Mouse (Mus musculus): ENCODE measurements around the gene Mcidas. TPM values are rescaled to one million over a fixed set of nuclear protein-coding genes. Genes with fewer than 3 reads are reported as not detected.

Gene Mcidas
- total and polyA plus RNA-seq, 2 experiments from 2014 or later: 0.77 to 0.81 TPM

GRCm38 (mm10) chr13:113046211-113046883 is 52.7 kb downstream of the Mcidas start, which contains the start of gene Gpx8:
Gene Gpx8 (minus strand): TSS chr13:113046410.
- peak; percentile 84 for ATAC-seq (ENCODE audit: low FRiP score)
- TF ChIP-seq CTCF (IDR thresholded peaks at IDR 0.05): peak; percentile 78
- H3K9me3 ChIP-seq (ENCODE audit: low read length): no peaks in the 10 kb centered on the region
- H3K9ac ChIP-seq (replicated peaks; ENCODE audit: low read length, poor library complexity, severe bottlenecking): peak within 1 kb of the TSS; percentile 50
- H3K4me3 ChIP-seq (ENCODE audit: low read depth, low read length): peak within 1 kb of the TSS; percentile 45
- no peaks in the 10 kb centered on the region for H3K36me3 ChIP-seq (ENCODE audit: insufficient read depth, low read length)
- H3K27me3 ChIP-seq (ENCODE audit: insufficient read depth, low read length): no peaks in the 10 kb centered on the region
- H3K4me1 ChIP-seq (ENCODE audit: insufficient read depth, low read length): no peaks in the 10 kb centered on the region
- peak within 1 kb of the TSS; percentile 70 for H3K4me2 ChIP-seq (ENCODE audit: low read depth, low read length, poor library complexity, severe bottlenecking)
- H3K27ac ChIP-seq (ENCODE audit: low read depth, low read length): 0 out of 2 replicates have a peak within 1 kb of the TSS, but pooled peaks have one; percentile 6
- peak; percentile 83 for DNase-seq (ENCODE audit: low spot score)
- 4% methylated on average over 21 of the region's 21 CpGs for WGBS

- no peak for TF ChIP-seq CTCF (IDR thresholded peaks at IDR 0.05)
- Histone ChIP-seq H3K4me1 (ENCODE audit: insufficient read depth, low read length) (no peaks in the 10 kb centered on the region), H3K4me2 (ENCODE audit: low read depth, low read length, poor library complexity, severe bottlenecking) (peak overlapping the region; percentile 70; the same call in 1 of the 2 replicates), H3K27ac (ENCODE audit: low read depth, low read length) (no peak overlapping the region), H3K9me3 (ENCODE audit: low read length) (no peaks in the 10 kb centered on the region), H3K9ac (replicated peaks; ENCODE audit: low read length, poor library complexity, severe bottlenecking) (0 out of 2 replicates have a peak overlapping the region, but pooled peaks have one; percentile 8), H3K27me3 (ENCODE audit: insufficient read depth, low read length) (no peaks in the 10 kb centered on the region), H3K4me3 (ENCODE audit: low read depth, low read length) (no peak overlapping the region), H3K36me3 (ENCODE audit: insufficient read depth, low read length) (no peaks in the 10 kb centered on the region)
- peak; percentile 65 for ATAC-seq (ENCODE audit: low FRiP score)
- no peak for DNase-seq (ENCODE audit: low spot score)
Measured at GRCm38 (mm10) chr13:113047018-113047417, 53.4 kb downstream of the Mcidas start.

GRCm38 (mm10) chr13:113047647-113048046 is 54.0 kb downstream of the Mcidas start:
- no peak overlapping the region for H3K9ac ChIP-seq (replicated peaks; ENCODE audit: low read length, poor library complexity, severe bottlenecking)
- H3K9me3 ChIP-seq (ENCODE audit: low read length): no peaks in the 10 kb centered on the region
- H3K4me2 ChIP-seq (ENCODE audit: low read depth, low read length, poor library complexity, severe bottlenecking): no peak overlapping the region
- TF ChIP-seq CTCF (IDR thresholded peaks at IDR 0.05): peak; percentile 54
- H3K4me1 ChIP-seq (ENCODE audit: insufficient read depth, low read length): no peaks in the 10 kb centered on the region
- peak; percentile 21 for DNase-seq (ENCODE audit: low spot score)
- no peak overlapping the region for H3K4me3 ChIP-seq (ENCODE audit: low read depth, low read length)
- no peaks in the 10 kb centered on the region for H3K27me3 ChIP-seq (ENCODE audit: insufficient read depth, low read length)
- 79% methylated on average over 3 of the region's 3 CpGs for WGBS
- ATAC-seq (ENCODE audit: low FRiP score): no peak
- H3K36me3 ChIP-seq (ENCODE audit: insufficient read depth, low read length): no peaks in the 10 kb centered on the region
- H3K27ac ChIP-seq (ENCODE audit: low read depth, low read length): no peak overlapping the region

MicroRNAs encoded within 50 kb of the gene (microRNA counts, 519-probe panel; counts per million panel counts)
- microRNA mmu-miR-449a: 528 counts per million, percentile 58 among the panel's probes with 10 or more counts
- microRNA mmu-miR-449b: 528 counts per million, percentile 58 among the panel's probes with 10 or more counts
- 528 counts per million, percentile 58 among the panel's probes with 10 or more counts for microRNA mmu-miR-449c

Small RNA genes lying within 50 kb of the gene (microRNA-seq; reads per million reads assigned to microRNA genes)
- gene Mir449a (ENCODE audit: borderline number of aligned reads): 2,182 reads per million, percentile 80 among the genes with 10 or more reads in this experiment
- not detected for gene Mir449b (ENCODE audit: borderline number of aligned reads)
- gene Mir449c (ENCODE audit: borderline number of aligned reads): 1.3 reads per million

Other genes with a start within 250 kb of the Mcidas start
- gene Plpp1, start 193.1 kb upstream of the Mcidas start, total RNA-seq (2014; rRNA removed): 59.7 and 59.9 TPM in 2 replicates
- 87.2 and 91.0 TPM in 2 replicates for gene Plpp1, start 193.1 kb upstream of the Mcidas start, polyA plus RNA-seq (2015; fragmentation: Nextera tagmentation; extraction: Ambion mirVana)
- gene Mtrex, start 66.4 kb upstream of the Mcidas start, total RNA-seq (2014; rRNA removed): 24.2 and 34.3 TPM in 2 replicates
- 35.5 and 40.5 TPM in 2 replicates for gene Mtrex, start 66.4 kb upstream of the Mcidas start, polyA plus RNA-seq (2015; fragmentation: Nextera tagmentation; extraction: Ambion mirVana)
- gene Dhx29, start 66.4 kb upstream of the Mcidas start, total RNA-seq (2014; rRNA removed): 18.0 and 20.7 TPM in 2 replicates
- 25.4 and 30.6 TPM in 2 replicates for gene Dhx29, start 66.4 kb upstream of the Mcidas start, polyA plus RNA-seq (2015; fragmentation: Nextera tagmentation; extraction: Ambion mirVana)
- 1.6 and 7.9 TPM in 2 replicates for gene Ccno, start 6.0 kb upstream of the Mcidas start, total RNA-seq (2014; rRNA removed)
- gene Ccno, start 6.0 kb upstream of the Mcidas start, polyA plus RNA-seq (2015; fragmentation: Nextera tagmentation; extraction: Ambion mirVana): 1.0 and 1.1 TPM in 2 replicates
- gene Cdc20b, start 41.3 kb downstream of the Mcidas start, total RNA-seq (2014; rRNA removed): 1.7 and 2.0 TPM in 2 replicates
- gene Cdc20b, start 41.3 kb downstream of the Mcidas start, polyA plus RNA-seq (2015; fragmentation: Nextera tagmentation; extraction: Ambion mirVana): 0.15 and 0.18 TPM in 2 replicates
- 16.2 and 27.1 TPM in 2 replicates for gene Gpx8, start 52.6 kb downstream of the Mcidas start, total RNA-seq (2014; rRNA removed)
- gene Gpx8, start 52.6 kb downstream of the Mcidas start, polyA plus RNA-seq (2015; fragmentation: Nextera tagmentation; extraction: Ambion mirVana): 37.5 and 41.7 TPM in 2 replicates
- gene Gzma, start 107.1 kb downstream of the Mcidas start, total RNA-seq (2014; rRNA removed): not detected in 2 replicates
- gene Gzma, start 107.1 kb downstream of the Mcidas start, polyA plus RNA-seq (2015; fragmentation: Nextera tagmentation; extraction: Ambion mirVana): not detected in 2 replicates
- 0.44 and 1.1 TPM in 2 replicates for gene Esm1, start 215.8 kb downstream of the Mcidas start, total RNA-seq (2014; rRNA removed)
- 1.2 and 3.0 TPM in 2 replicates for gene Esm1, start 215.8 kb downstream of the Mcidas start, polyA plus RNA-seq (2015; fragmentation: Nextera tagmentation; extraction: Ambion mirVana)
- gene Gzmk, start 232.1 kb downstream of the Mcidas start, total RNA-seq (2014; rRNA removed): not detected in 2 replicates
- 0.17 TPM in 1 of 2 replicates, not detected in the other for gene Gzmk, start 232.1 kb downstream of the Mcidas start, polyA plus RNA-seq (2015; fragmentation: Nextera tagmentation; extraction: Ambion mirVana)

Measured in midbrain, postnatal 0 days (tissue).